Mouse (Mus musculus): ENCODE measurements around the gene Ctnnd1. TPM values are rescaled to one million over a fixed set of nuclear protein-coding genes. Genes with fewer than 3 reads are reported as not detected.

The Ctnnd1 gene
- total RNA-seq (2023; ENCODE audit: inconsistent age) = 1.9 to 5.0 TPM (median 3.6 TPM) in 4 replicates

DNA sequence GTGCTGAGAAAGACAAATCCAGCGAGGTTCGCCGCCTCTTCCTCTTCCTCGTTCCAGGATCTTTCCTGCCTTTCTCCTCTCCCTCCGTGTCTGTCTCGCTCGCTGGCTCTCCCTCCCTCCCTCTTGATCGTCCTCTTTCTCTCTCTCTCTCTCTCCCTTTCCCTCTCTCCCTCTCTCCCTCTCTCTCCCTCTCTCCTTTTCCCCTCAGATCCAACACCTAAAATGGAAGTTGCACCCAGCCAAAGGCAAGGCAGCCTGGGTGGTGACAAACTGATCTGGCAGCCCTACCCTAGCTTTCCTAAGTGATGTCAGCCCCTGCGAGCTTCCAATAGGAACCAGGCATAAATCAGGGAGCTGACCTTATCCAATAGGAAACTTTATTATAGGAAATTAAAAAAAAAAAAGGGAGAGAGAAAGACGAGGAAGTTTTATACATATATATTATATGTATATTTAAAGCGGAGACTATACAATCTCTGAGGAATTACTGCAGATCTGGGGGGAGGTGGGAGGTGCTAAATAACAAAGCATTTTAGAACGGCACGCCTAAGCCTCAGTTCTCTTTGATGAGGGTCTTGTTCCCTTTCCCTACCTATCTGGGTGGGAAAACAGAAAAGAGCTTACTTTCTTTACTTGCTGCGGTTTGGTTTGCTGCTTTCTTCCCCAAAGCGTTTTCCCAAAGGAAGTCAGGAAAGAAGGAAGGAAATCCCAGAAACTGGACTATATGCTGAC is at the start of gene Ctnnd1:
Ctnnd1 (minus strand) TSS at position 302 of the 732 bp plus-strand sequence.

GRCm38 (mm10) chr2:84679016-84679415 is 28.5 kb upstream of the Ctnnd1 start, which contains the start of gene Tmx2:
Gene Tmx2 (minus strand): TSS chr2:84679140.

DNA sequence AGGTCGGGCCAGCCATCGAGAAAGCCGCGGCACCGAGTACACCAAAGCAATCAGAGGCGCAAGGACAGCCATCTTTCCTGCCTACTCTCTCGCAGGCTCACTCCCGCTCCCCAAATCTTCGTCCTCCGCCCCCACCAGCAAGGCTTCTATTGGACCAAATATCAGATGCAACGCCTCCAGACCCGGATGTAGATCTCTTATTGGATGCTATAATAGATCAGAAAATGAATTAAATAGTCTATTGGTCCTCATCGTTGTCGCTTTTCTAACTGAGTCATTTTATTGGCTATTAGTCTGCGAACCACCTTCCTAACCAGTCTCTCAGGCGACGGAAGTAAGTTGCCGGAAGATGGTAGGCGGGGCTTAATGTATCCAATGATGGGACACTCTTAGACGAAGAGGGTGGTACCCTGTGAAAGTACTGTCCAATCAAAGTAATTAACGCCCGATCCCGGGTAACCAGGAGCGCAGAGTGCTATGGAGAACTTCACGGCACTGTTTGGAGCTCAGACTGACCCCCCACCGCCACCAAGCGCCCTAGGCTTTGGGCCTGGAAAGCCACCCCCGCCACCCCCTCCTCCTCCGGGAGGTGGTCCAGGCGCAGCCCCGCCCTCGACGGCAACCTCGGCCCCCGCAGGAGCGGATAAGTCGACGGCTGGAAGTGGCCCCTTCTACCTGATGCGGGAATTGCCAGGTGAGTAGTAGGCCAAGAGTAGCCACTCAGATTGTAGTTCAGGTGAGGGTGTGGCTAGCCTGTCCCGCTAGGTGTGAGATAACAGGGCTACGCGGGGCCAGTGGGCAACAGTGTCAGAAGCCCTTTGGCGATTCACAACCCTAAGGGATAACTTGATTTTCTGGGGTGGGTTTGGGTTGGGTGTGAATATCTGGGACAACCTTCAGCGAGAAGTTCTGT is 27.7 kb upstream of the Ctnnd1 start, which contains the start of the genes Gm28635 and Med19:
Gm28635 (minus strand) TSS at position 74 of the 913 bp plus-strand sequence.
Med19 (plus strand) TSS at position 435 of the 913 bp plus-strand sequence.

DNA sequence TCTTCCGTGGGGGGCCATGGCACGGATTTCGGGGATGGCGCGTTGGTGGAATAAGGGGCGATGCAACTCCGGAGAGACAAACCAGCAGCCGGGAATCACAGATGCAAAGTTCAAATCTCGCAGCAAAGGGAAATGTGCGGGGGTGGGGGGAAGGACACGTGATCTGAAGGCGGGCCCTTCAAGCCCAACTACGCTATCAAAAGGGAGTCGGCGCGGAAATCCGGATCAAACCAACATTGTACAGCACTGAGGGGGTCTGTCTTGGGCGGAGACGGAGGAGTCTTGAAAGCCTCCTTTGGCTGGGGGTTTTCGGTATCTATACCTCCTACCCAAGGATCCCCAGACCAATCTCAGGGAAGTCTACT is 20.0 kb upstream of the Ctnnd1 start, which contains the start of gene Selenoh:
Selenoh (minus strand) TSS at position 202 of the 365 bp plus-strand sequence.

DNA sequence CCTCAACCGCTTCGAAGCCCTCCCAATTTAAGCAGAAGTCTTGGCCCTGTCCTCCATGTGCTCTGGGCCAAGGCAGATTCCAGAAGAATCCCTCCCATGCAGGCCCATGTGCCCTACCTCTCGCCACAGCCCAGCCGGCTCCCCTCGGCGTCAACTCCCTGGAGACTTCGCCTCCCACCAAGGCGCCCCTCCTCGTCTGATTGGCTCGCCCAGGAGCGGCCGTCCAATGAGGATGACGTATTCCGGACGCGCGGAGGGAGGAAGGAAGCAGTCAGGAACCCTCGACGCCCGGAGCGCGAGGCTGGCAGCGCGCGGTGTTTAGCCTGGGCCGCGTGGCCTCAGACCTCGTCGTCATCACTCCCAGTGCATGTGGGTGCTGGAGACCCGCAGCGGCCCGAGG is 8.2 kb upstream of the Ctnnd1 start, which contains the start of gene Btbd18:
Btbd18 (plus strand) TSS at position 274 of the 400 bp plus-strand sequence.

Other genes with a start within 250 kb of the Ctnnd1 start
- 8.2 to 11.7 TPM (median 9.5 TPM) in 4 replicates for gene Calcrl, start 225.4 kb downstream of the Ctnnd1 start, total RNA-seq (2023; ENCODE audit: inconsistent age)
- 1.6 to 2.4 TPM (median 1.9 TPM) in 4 replicates for gene Tfpi, start 174.0 kb downstream of the Ctnnd1 start, total RNA-seq (2023; ENCODE audit: inconsistent age)
- 0.22 TPM in 1 of 4 replicates, not detected in the others for gene Btbd18, start 8.3 kb upstream of the Ctnnd1 start, total RNA-seq (2023; ENCODE audit: inconsistent age)
- 41.0 to 52.5 TPM (median 49.9 TPM) in 4 replicates for gene Selenoh, start 20.0 kb upstream of the Ctnnd1 start, total RNA-seq (2023; ENCODE audit: inconsistent age)
- gene Gm28635, start 27.3 kb upstream of the Ctnnd1 start, total RNA-seq (2023; ENCODE audit: inconsistent age) = not detected in 4 replicates
- gene Med19, start 27.6 kb upstream of the Ctnnd1 start, total RNA-seq (2023; ENCODE audit: inconsistent age) = 14.5 to 17.4 TPM (median 16.1 TPM) in 4 replicates
- 35.2 to 39.9 TPM (median 36.6 TPM) in 4 replicates for gene Tmx2, start 28.4 kb upstream of the Ctnnd1 start, total RNA-seq (2023; ENCODE audit: inconsistent age)
- gene Zdhhc5, start 64.4 kb upstream of the Ctnnd1 start, total RNA-seq (2023; ENCODE audit: inconsistent age) = 52.4 to 63.1 TPM (median 59.3 TPM) in 4 replicates
- 22.6 to 25.0 TPM (median 23.5 TPM) in 4 replicates for gene Clp1, start 76.6 kb upstream of the Ctnnd1 start, total RNA-seq (2023; ENCODE audit: inconsistent age)
- gene Ypel4, start 83.3 kb upstream of the Ctnnd1 start, total RNA-seq (2023; ENCODE audit: inconsistent age) = 0.45 TPM in 1 of 4 replicates, not detected in the others
- not detected in 4 replicates for gene Gm19426, start 92.9 kb upstream of the Ctnnd1 start, total RNA-seq (2023; ENCODE audit: inconsistent age)
- 0.30 to 0.93 TPM (median 0.51 TPM) in 4 replicates for gene Serping1, start 124.7 kb upstream of the Ctnnd1 start, total RNA-seq (2023; ENCODE audit: inconsistent age)
- 9.9 to 13.6 TPM (median 11.4 TPM) in 4 replicates for gene Ube2l6, start 148.1 kb upstream of the Ctnnd1 start, total RNA-seq (2023; ENCODE audit: inconsistent age)
- not detected in 4 replicates for gene Smtnl1, start 171.9 kb upstream of the Ctnnd1 start, total RNA-seq (2023; ENCODE audit: inconsistent age)
- 16.3 to 24.5 TPM (median 21.0 TPM) in 4 replicates for gene Timm10, start 176.2 kb upstream of the Ctnnd1 start, total RNA-seq (2023; ENCODE audit: inconsistent age)
- 5.3 to 9.8 TPM (median 7.3 TPM) in 4 replicates for gene Slc43a1, start 188.1 kb upstream of the Ctnnd1 start, total RNA-seq (2023; ENCODE audit: inconsistent age)
- gene Rtn4rl2, start 235.9 kb upstream of the Ctnnd1 start, total RNA-seq (2023; ENCODE audit: inconsistent age) = 1.3 TPM in 1 of 4 replicates, not detected in the others